Mouse (Mus musculus): Measurements from ENCODE around the gene Kcnk7. TPM values are rescaled to one million over a fixed set of nuclear protein-coding genes. Genes with fewer than 3 reads are reported as not detected.
A peak's percentile ranks its signal among the peaks of the same experiment; 100 is the strongest.

The Kcnk7 gene
- total RNA-seq, 1 experiment: 0.67 TPM

DNA sequence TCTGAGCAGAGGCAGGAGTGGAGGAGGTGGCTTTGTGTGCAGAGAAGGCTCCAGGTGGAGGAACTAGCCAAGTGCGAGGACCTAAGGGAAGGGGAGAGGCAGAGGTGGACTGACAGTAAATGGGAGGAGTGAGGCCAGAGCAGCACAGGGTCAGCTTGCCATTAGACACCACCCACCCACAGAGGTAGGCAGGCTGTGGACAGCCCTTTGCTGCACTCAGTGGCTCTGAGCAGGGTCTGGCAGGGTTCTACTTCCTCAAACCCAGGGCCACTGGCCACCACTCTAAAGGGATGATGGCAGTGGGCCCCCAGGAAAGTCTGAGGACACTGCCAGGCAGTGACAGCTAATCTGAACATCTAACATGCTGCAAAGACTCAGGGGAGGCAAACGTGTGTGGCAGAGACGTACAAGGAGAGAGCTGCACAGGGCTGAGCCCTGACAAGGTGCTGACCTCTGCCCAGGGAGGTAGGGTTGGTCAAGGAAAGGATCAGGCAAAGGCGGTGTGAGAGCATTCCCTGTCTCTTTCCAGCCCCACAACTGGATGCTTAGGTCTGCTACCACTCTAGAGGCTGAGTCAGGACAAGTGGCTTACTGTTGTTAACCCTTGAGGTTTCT, 19.9 kb downstream of the Kcnk7 start:
- Histone ChIP-seq H3K9ac (ENCODE audit: insufficient read depth, low read depth, low read length, poor library complexity, severe bottlenecking) (no peak overlapping the region), H3K27ac (ENCODE audit: insufficient read depth, low read depth, low read length, poor library complexity, severe bottlenecking) (no peak overlapping the region), H3K36me3 (ENCODE audit: control insufficient read depth, insufficient read depth, low read length, poor library complexity, severe bottlenecking) (peaks cover 3% of the 10 kb centered on the region; the same call in 1 of the 2 replicates), H3K4me1 (ENCODE audit: control insufficient read depth in 2 of 2, insufficient read depth in 2 of 2, low read length in 2 of 2, poor library complexity in 1 of 2) (peaks cover 2 to 25% of the 10 kb centered on the region in 2 experiments; a peak in 2 of 4 replicates), H3K9me3 (ENCODE audit: control insufficient read depth, insufficient read depth, low read depth, low read length) (no peaks in the 10 kb centered on the region), H3K4me3 (ENCODE audit: insufficient read depth in 1 of 2, low read depth in 1 of 2, low read length in 2 of 2, poor library complexity in 1 of 2, severe bottlenecking in 1 of 2) (no peak overlapping the region)
- DNase-seq (ENCODE audit: low read depth, low spot score): no peak
- TF ChIP-seq MAFK (IDR thresholded peaks at IDR 0.05; ENCODE audit: insufficient read depth, low read depth, low read length) (no peak), HCFC1 (IDR thresholded peaks at IDR 0.05; ENCODE audit: borderline replicate concordance, insufficient read depth, low read length) (no peak), ZC3H11A (IDR thresholded peaks at IDR 0.05; ENCODE audit: borderline replicate concordance, low read depth, low read length) (no peak), CHD2 (IDR thresholded peaks at IDR 0.05; ENCODE audit: low read depth, low read length) (no peak), ZNF384 (IDR thresholded peaks at IDR 0.05; ENCODE audit: low read depth, low read length) (no peak)
- in situ Hi-C loops (cut with MboI; ENCODE audit: low sequenced_read_pairs in 2 of 2, unreplicated experiment in 2 of 2): no loop called here

DNA sequence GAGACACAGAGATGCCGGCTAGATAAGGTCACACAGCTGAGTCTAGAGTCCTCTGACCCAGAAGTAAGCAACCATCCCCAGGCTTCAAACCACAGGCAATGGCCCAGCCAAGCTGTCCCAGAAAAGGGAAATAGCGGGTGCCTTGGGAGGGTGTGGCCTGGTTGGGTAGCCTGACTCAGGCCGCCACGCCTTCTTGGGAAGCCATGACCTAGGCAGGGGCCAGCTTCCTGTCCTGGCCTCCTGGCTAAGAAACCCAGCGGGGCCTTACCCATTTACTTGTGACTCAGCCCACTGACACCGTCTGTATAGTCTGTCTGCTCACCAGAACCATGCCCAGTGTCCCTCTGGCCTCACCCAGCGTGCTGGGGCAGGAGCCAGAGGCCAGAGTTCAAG, 20.4 kb downstream of the Kcnk7 start:
- Histone ChIP-seq H3K4me1 (ENCODE audit: control insufficient read depth in 2 of 2, insufficient read depth in 2 of 2, low read length in 2 of 2, poor library complexity in 1 of 2) (peaks cover 2 to 25% of the 10 kb centered on the region in 2 experiments; a peak in 2 of 4 replicates), H3K9ac (ENCODE audit: insufficient read depth, low read depth, low read length, poor library complexity, severe bottlenecking) (no peak overlapping the region), H3K9me3 (ENCODE audit: control insufficient read depth, insufficient read depth, low read depth, low read length) (no peaks in the 10 kb centered on the region), H3K27ac (ENCODE audit: insufficient read depth, low read depth, low read length, poor library complexity, severe bottlenecking) (no peak overlapping the region), H3K36me3 (ENCODE audit: control insufficient read depth, insufficient read depth, low read length, poor library complexity, severe bottlenecking) (peaks cover 3% of the 10 kb centered on the region; the same call in 1 of the 2 replicates), H3K4me3 (ENCODE audit: insufficient read depth in 1 of 2, low read depth in 1 of 2, low read length in 2 of 2, poor library complexity in 1 of 2, severe bottlenecking in 1 of 2) (no peak overlapping the region)
- no peak for DNase-seq (ENCODE audit: low read depth, low spot score)
- TF ChIP-seq ZNF384 (IDR thresholded peaks at IDR 0.05; ENCODE audit: low read depth, low read length) (no peak), ZC3H11A (IDR thresholded peaks at IDR 0.05; ENCODE audit: borderline replicate concordance, low read depth, low read length) (no peak), CHD2 (IDR thresholded peaks at IDR 0.05; ENCODE audit: low read depth, low read length) (no peak), MAFK (IDR thresholded peaks at IDR 0.05; ENCODE audit: insufficient read depth, low read depth, low read length) (no peak), HCFC1 (IDR thresholded peaks at IDR 0.05; ENCODE audit: borderline replicate concordance, insufficient read depth, low read length) (no peak)
- in situ Hi-C loops (cut with MboI; ENCODE audit: low sequenced_read_pairs in 2 of 2, unreplicated experiment in 2 of 2): no loop called here

DNA sequence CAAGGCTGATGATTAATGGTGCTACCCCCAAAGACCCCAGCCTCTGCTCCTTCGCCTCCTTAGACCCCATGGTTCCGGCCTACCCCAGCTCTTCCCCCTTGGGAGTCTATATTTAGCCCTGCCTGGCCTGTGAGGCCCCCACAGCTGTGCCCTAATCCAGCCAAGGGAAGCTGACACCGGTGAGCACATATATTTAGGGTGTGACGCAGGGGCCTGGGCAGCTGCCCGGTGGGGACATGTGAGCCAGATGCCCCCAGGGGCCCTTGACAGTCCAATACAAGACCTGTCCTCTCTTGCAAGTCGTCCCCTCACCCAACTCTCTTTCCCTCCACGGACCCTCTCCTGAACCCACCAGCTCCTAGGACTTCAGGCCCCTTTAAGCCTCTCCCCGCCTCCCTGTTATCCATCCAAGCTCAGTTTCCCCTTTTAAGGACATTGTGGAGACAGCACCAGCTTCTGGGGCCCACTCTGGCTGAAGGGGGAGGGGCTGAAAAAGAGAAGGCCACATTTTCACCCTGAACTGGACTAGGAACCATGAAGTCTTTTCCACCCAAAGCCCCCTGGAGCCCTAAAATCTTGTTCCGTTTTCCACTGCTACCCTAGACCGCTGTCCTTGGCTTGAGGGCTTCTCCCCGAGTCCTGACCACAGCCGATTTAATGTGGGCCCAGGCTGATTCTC, 21.0 kb downstream of the Kcnk7 start:
- H3K9me3 ChIP-seq (ENCODE audit: control insufficient read depth, insufficient read depth, low read depth, low read length): no peaks in the 10 kb centered on the region
- H3K36me3 ChIP-seq (ENCODE audit: control insufficient read depth, insufficient read depth, low read length, poor library complexity, severe bottlenecking): peaks cover 8% of the 10 kb centered on the region
- H3K9ac ChIP-seq (ENCODE audit: insufficient read depth, low read depth, low read length, poor library complexity, severe bottlenecking): peak overlapping the region; percentile 7; the same call in 1 of the 2 replicates
- no peak overlapping the region for H3K27ac ChIP-seq (ENCODE audit: insufficient read depth, low read depth, low read length, poor library complexity, severe bottlenecking)
- in situ Hi-C loops (cut with MboI; ENCODE audit: low sequenced_read_pairs in 2 of 2, unreplicated experiment in 2 of 2): no loop called here
- TF ChIP-seq HCFC1 (IDR thresholded peaks at IDR 0.05; ENCODE audit: borderline replicate concordance, insufficient read depth, low read length) (no peak), MAFK (IDR thresholded peaks at IDR 0.05; ENCODE audit: insufficient read depth, low read depth, low read length) (no peak), CHD2 (IDR thresholded peaks at IDR 0.05; ENCODE audit: low read depth, low read length) (no peak)
- H3K4me3 ChIP-seq (ENCODE audit: insufficient read depth in 1 of 2, low read depth in 1 of 2, low read length in 2 of 2, poor library complexity in 1 of 2, severe bottlenecking in 1 of 2): peak overlapping the region; percentile 61 to 62; a peak in 2 of 4 replicates
- H3K4me1 ChIP-seq (ENCODE audit: control insufficient read depth in 2 of 2, insufficient read depth in 2 of 2, low read length in 2 of 2, poor library complexity in 1 of 2): peaks cover 2 to 28% of the 10 kb centered on the region in 2 experiments; a peak in 2 of 4 replicates
- no peak for DNase-seq (ENCODE audit: low read depth, low spot score)

DNA sequence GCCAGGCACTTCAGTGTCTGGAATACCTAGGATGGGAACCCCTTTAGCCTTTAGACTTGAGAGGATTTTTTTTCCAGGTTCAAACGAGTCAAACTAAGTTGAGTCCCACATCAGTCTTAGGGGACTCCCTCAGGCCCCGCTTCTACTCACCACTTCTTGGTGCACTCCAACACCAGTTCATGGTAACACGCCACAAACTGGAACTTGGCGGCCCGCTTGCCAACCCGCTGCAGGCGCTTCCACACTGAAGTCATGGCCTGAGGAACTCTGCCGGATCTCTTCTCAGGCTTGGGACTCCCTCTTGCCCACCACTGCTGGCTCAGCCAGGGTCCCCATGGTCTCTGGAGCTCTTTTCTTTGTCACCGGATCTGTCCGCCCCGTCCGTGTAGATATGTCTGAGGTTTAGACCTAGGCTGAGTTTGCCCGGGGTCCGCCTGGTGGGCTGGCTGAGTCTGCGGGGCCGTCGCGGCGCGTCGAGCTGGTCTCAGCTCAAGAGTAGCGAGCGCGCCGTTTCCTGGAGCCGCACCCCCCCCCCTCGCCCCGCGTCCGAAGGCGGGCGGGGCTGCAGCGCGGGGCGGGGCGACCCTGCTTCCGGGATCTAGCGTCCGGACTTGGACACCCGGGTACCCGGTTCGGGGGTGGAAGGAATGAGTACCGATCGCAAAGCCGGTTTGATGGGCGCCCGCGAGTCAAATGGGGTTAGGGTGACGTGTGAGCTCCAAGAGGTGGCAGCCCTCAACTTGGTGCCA, 21.8 kb downstream of the Kcnk7 start, which contains the start of gene Ehbp1l1:
TSS of gene Ehbp1l1 (minus strand) at position 551 of the 749 bp plus-strand sequence.
- Histone ChIP-seq H3K27ac (ENCODE audit: insufficient read depth, low read depth, low read length, poor library complexity, severe bottlenecking) (no peak within 1 kb of the TSS), H3K9ac (ENCODE audit: insufficient read depth, low read depth, low read length, poor library complexity, severe bottlenecking) (peak within 1 kb of the TSS; percentile 70), H3K9me3 (ENCODE audit: control insufficient read depth, insufficient read depth, low read depth, low read length) (no peaks in the 10 kb centered on the region), H3K4me3 (ENCODE audit: insufficient read depth in 1 of 2, low read depth in 1 of 2, low read length in 2 of 2, poor library complexity in 1 of 2, severe bottlenecking in 1 of 2) (peak within 1 kb of the TSS; percentile 61 to 62), H3K4me1 (ENCODE audit: control insufficient read depth in 2 of 2, insufficient read depth in 2 of 2, low read length in 2 of 2, poor library complexity in 1 of 2) (peaks cover 2 to 33% of the 10 kb centered on the region in 2 experiments; a peak in 2 of 4 replicates), H3K36me3 (ENCODE audit: control insufficient read depth, insufficient read depth, low read length, poor library complexity, severe bottlenecking) (peaks cover 11% of the 10 kb centered on the region)
- DNase-seq (ENCODE audit: low read depth, low spot score): no peak
- in situ Hi-C loops (cut with MboI; ENCODE audit: low sequenced_read_pairs in 2 of 2, unreplicated experiment in 2 of 2): no loop called here
- TF ChIP-seq ZNF384 (IDR thresholded peaks at IDR 0.05; ENCODE audit: low read depth, low read length) (no peak), MAFK (IDR thresholded peaks at IDR 0.05; ENCODE audit: insufficient read depth, low read depth, low read length) (no peak), ZC3H11A (IDR thresholded peaks at IDR 0.05; ENCODE audit: borderline replicate concordance, low read depth, low read length) (no peak), HCFC1 (IDR thresholded peaks at IDR 0.05; ENCODE audit: borderline replicate concordance, insufficient read depth, low read length) (no peak), CHD2 (IDR thresholded peaks at IDR 0.05; ENCODE audit: low read depth, low read length) (no peak)
